Mouse (Mus musculus): ENCODE results near the gene Ofcc1.

The Ofcc1 gene

DNA sequence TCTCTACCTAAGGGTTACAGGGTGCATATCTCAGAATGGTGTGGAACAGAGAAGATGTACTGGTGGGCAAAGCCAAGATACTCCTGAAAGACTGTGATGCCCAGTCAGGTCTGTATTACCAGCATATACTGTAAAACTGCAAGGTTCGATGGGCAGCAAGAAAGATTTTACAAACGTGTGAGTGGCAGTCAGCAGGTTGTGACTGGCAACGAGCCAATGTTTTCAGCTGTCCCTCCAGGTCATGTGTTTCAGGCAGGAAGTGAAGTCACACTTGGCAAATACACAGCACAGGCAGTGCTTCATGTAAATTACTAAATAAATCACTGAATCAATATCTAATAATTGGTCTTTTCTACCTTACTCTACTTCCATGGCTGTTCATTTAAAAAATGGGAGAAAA is at the start of gene Ofcc1:
Gene Ofcc1 (minus strand): TSS at position 163 of the 400 bp plus-strand sequence.
- DNase-seq = no peak

DNA sequence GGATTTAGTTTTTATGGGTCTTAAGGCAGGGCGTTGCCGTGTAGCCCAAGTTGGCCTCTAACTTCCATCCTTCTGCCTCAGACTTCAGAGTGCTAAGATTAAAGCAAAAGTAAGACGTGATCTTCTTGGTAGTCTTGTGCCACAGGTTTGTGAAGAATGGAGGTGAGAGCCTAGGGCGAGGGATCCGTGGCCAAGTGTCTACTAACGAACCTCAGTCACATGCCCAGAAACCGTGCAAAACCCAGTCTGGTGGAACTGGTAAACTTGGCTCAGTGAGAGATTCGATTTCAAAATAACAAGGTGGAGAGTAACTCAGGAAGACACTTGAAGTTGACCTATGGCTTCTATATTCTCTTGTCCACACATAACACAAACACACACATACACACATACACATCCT is 28.9 kb upstream of the Ofcc1 start:
- peak; percentile 58 for DNase-seq

DNA sequence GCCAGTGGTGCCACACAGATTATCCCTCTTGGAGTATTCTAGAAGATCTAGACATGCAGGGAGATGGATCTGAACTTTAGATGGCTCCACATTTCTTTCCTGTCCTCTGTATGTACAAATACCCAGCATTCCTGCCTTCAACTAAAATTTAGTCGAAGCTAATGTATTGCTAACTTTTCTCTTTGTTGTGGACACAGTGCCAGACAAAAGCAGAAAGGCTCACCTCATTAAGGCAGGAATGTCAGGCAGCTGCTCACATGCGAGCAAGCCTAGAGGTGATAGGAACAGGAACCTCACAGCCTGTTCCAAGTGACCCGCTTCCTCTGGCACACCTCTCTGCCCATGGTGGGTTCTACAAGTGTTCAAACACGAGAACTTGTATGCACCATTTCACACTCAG is 26.2 kb upstream of the Ofcc1 start:
- DNase-seq = peak; percentile 19

DNA sequence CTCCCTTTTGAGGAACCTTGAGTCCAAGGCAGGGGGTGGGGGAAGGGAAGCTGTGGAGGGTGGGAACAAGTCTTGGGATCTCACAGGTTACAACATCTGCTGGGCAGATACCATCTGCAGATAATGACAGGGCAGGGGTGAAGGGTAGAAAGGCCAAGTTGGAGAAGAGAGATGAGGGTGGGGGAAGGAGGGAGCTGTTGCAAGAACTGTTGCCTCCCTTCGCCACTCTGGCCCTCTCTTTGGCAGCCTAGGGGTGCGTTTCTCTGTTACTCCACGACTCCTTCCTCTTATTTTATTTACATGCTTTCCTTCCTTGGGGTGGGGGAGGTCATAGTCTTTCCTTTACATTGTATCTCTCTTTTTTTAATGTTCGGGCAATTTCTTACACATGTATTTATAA is 23.7 kb upstream of the Ofcc1 start:
- DNase-seq = peak; percentile 36

DNA sequence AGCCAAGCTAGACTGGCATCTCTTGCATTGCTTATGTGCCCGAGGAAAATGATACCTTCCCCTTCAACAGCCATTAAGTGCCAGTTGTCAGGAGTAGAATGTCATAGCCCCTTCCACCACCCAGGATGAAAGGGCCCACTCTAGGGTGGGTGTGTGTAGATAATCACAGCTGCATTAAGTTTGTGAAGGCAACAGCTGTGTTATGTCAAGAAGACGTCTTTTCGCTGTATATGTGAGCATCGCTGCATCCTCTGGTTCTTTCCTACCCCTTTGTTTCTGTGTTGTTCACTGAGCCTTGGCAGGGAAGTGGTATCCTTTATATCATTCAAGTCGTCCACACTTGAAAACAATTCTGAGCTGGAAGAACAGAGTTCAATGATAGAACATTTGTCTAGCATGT is 15.5 kb upstream of the Ofcc1 start:
- no peak for DNase-seq

DNA sequence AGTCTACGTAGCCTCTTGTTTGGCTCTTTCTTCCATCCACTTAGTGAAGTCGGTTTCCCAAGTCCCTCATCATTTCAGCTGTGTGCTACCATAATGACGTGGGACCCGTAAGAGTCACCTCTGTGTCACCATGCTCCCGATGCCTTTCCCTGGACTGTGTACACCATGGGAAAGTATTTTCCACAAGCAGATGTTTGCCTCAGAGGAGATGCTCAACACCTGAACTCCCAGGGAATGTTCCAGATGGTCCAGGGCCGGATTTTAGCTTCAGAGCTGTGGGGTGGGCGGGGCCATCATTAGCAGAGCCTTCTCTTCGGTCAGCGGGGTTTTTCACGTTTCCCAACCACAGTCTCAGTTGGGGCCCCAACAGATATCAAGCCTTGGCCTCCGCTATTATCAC is 5.5 kb upstream of the Ofcc1 start:
- peak; percentile 53 for DNase-seq

DNA sequence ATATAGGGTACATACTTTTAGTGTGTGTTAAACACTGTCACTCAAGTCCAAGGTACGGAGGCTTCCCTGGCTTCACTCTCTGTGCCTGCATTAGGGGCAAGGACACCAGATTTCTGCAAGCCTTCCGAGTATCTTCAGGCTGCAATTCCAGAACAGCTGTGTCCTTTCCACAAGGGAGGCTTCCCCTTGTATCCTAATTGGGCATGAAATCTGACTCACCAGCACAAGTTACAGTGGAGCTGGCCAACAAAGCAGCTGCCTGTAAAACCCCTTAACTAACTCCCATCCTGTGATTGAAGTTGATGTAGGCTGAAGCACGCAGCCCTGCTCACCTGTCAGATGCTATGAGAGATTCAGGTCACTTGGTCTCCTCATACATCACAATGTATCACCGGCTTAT is 3.6 kb upstream of the Ofcc1 start:
- DNase-seq = peak; percentile 62

DNA sequence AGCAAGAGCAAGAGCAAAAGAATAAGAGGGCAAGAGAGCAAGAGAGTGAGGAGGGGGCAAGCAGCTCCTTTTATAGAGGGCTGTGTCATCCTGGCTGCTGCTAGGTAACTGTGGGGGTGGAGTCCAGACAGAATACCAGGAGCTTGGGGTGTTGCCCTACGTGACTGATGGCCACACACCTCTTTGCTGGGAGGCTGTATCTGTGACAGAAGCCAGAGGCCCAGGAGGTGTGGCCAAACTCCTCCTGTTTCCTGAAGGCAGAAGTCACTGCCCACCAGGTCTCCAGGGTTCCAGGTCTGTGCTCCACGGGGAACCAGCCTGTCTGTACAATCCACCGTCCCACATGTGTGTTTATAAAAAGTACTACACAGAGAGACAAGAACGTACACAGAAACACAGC is 558 bp downstream of the Ofcc1 start:
- DNase-seq = no peak

DNA sequence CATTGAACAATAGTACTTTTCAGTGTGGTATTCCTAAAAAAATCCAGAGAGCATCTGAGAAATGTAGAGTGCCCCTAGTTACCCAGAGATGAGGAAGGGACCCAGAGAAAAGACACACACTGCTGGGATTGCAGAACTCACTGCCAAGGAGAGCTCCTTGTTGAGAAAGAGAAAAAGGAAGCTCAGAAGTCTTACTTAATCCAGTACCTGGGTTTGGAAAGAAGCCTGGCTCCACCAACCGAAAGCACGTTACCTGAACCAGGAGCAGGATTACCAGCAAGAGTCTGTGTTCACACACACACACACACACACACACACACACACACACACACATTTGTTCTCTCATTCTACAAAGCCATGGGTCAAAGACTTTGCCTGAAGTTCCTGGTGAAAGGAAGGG is 14.2 kb downstream of the Ofcc1 start:
- DNase-seq = no peak

DNA sequence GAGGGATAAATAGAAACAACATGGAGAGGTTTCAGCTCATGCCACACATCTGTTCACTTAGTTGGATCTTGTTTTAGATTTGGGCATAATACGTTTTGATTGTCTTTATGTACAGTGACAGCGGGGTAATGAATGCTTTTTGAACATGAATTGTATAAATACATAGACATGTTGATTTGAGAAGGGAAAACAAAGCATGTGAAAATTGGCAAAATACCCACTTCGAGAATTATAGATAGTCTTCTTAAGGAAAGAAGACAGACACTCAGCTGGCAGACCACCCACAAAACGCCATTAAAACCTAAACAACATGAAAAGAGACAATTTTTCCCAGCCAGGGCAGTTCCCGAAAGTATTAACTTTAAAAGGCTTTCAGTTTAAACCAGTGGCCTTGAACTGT is 37.9 kb downstream of the Ofcc1 start:
- DNase-seq = no peak

DNA sequence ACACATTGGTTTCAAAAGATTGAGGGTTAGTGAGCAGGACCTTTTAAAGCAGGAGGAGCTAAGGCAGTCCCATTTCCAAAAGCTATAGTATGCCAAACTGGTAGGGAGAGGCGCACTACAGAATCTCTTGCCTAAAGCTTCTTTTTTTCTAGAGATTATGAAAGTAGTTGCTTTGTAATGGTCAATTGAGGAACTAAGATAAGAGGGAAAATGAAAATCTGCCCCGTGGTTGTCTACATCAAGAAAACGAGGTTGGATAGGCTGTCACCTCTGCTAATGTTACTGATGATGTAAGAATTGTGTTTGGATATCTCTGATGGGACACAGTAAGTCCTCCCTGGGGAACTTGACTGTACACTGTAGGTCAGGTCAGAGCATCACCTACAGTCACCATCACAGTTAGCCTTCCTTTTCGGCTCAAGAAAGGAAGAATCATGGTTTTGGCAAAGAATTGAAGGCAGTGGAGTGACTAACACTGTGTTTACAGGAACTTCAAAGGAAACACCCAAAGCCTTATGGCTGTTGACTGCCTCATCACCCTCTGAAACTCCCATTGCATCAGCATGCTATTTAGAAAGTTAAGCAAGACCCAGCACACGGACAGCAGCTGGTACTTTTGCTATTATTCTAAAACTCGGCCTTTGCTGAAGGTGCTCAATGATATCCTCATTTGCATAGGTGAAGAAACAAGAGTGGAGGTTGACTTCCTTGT is 40.3 kb downstream of the Ofcc1 start:
- DNase-seq = no peak

DNA sequence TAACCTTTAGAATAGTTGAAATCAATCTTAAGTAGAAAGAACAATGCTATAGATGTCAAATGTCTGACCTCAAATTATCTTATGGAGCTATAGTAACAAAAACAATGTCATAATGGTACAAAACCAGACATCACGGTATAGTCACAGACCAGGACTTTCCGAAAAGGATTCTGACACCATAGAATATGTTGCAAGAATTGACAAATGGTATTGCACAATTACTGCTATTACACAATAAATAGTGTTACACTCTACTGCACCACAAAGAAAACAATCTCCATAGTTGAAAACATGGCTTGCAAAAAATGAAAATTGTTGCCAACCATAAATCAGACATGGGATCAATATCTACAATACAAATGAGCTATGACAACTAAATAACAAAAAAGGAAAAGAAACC is 43.5 kb downstream of the Ofcc1 start:
- no peak for DNase-seq

DNA sequence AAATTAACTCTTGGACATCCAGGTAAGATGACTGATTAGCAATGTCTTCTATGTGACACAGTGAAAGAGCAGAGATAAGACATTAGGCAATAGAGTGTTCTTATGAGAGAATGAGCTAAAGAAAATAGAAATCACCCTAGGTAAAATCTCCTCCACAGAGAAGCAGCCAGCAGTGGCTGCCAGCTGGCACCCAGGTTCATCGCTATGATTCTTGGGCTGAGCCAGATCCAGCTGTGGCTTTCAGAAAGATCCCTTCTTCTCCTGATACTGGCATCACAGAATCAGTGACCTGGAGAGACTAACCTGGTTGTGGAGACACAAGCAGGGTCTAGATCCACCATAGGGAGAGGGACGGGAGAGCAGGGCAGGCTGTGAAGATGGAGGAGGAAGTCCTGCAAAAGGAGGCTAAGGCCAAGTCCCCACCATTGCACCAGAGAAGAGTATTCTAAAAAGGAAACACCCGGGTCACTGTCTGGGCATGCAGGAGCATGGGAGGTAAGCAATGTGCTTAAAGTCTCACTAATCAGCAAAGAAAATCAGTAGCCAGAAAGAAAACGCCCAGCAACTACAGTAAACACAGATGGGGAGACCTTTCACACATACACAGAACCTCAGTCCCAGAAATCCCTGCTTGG is 46.0 kb downstream of the Ofcc1 start:
- peak; percentile 79 for DNase-seq

DNA sequence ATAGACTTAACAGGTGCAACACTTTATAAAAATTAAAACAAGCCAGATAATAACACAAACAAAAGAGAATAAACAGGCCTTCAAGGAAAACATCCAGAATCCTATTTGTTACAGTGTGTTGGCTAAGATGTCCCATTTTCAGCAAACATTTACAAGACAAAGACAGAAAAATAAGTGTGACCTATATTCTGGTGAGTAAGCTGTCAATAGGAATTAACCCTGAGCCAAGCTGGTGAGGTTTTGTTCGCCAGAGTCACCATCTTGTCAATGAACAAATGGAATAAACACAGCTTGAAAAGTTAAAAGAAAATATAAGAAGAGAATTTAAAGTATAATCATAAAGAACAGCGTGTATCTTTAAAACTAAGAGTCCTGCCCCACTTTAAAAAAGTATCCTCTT is 68.4 kb downstream of the Ofcc1 start:
- DNase-seq = no peak

DNA sequence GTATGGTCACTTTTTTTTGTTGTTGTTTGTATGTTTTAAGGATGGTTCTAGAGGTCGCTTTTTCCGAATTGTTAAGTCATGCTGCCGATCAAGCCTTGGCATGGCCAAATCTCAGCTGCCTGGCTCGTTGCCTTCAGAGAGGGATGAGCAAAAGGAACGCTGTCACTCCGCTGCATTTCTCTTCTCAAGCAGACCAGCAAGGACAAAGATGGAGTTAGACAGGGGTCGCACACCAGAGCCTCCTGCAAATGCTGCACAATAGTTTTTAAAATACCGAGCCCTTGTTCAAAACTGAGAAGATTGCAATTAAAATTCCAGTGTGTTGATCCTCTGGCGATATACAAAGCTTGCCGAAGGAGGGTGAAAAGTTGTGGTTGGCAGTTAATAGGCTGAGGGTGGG is 70.4 kb downstream of the Ofcc1 start:
- DNase-seq = no peak

DNA sequence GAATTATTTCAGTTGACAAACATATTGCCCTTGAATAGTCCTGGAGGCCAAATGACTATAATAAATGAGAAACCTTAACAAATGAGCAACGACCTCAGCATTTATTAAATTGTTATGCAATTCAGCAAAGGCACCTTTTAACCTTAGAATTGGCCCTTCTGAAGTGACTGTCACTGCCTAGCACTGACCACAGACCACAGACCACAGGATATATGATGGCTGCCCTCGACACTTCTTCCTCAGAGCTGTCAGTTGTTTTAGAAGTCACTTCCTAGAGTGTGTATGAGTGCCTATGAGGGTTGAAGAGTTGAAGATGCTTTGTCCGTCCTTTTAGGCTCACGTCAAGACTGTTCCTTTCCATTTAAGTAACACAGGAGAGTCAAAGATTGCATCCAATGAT is 72.6 kb downstream of the Ofcc1 start:
- DNase-seq = no peak

DNA sequence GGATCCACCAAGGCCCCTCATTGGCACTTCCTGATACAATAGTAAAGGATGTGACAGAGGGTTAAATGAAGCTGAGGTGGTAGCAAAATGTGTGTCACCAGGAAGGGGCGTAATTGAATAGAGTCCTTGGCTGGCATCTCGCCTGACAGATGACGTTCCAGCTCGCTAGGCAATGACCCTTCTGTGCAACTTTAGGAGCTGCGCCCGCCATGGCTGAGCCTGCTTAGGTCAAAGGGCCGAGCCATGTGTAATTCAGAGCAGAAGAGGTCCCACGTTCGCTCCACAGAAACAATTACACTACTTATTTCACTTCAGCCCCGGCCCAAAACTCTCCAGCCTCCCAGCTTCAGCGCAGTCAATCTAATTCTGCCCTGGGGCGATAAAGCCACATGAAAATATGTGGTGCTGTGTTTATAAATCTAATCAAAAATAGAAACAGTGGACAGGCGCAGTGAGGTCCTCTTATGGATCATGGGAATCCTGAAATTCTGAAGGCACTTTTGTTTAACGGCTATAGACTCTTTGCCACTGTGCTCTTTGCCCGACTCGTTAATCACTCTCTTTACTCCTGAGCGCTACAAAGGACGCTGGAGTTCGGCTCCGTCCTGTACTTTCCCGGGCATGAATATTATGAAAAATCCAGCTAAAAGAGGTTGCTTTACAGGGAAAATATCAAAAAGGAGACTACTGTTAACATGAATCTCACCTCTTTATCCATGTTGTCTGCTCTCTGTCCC is 73.8 kb downstream of the Ofcc1 start:
- DNase-seq = no peak

DNA sequence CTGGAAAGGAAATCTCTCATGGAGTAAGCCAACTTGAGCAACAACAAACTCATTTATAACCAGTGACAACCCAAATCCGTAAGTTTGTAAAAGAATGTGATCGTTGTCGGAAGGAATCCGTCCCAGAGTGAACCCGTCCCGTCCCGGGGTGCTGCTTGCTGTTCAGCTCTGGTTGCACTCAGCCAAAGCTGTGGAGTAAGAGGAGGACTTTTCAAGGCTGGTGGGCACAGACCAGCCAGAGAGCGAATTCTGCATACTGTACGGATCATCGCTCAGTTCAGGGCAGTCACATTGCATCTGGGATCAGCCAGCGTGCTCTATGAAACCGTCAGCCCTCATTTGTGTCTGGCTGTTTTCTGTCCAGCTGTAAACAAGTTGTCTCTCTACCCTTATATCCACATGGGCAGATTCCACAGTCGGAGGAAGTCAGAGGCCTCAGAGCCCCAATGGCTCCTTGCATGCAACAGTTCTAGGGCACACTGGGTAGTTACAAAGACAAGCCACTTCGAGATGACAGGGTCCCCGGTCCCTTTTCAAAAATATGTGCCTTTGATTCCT is 75.9 kb downstream of the Ofcc1 start:
- DNase-seq = no peak

DNA sequence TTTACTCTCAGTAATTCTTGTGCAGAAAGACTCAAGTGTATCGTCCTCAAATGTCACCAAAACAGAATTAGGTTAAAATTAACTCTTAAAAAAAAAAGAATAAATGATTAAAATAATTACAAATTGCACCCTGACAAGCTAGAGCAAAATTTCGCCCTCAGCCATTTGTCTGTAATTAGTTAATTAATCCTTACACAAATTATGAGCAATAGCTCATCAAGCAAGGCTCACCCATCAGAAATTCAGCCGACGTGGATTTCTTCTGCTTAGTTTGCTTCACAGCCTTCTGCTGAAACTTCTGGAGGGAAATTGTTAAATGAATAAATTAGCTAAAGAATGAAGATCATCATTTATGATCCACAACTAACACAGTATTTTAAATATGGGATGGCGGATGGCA is 80.6 kb downstream of the Ofcc1 start:
- DNase-seq = no peak

DNA sequence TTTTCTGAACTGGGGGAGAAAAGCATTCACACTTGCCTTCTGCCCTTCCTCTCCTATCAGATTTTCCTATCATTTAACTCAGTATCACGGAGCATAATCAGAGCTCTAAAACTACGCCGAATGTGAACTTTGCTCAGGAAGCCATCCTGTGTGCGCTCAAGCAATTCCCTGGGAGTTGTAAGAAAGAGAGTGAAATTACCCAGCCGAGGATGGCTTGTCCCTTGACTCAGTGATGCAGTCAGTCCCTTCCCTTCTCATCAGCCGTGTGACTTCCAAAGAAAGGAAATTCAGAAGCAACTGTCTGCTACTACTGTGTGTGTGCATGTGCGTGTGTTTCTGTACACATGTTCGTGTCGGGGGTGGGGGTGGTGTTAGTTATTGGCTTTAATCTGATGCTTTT is 93.7 kb downstream of the Ofcc1 start:
- no peak for DNase-seq

DNA sequence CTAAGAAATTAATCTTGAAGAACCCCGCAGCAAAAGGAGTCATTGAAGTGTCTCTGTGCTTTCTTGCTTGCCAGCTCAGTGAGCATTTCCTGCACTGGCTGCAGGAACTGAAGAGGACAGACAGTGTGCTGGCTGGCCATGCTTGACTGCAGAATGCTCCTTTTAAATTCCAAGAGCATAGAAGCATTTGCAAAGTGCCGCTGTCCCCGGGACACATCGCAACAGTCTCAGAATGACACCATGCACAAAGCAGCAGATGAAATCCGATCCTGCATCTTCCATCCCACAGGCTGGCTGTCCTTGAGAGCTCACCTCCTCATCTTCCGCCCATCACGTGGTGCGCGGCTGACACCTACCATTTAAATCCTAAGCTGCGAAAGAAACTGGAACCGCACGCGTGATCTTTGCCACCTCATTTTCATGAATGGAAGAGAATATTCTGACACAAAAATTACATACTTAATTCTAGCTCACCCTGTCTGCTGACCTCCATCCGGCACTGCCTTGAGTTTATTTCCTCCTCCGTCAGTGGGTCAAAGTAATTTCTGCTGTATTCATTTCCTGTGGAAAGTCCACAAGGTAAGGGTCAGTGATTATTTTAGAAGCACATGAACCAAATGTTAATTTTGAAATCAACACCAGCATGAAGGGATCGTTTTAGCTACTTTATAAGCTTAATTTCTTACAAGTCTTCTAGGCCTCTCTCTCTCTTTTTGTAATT is 98.0 kb downstream of the Ofcc1 start:
- no peak for DNase-seq

DNA sequence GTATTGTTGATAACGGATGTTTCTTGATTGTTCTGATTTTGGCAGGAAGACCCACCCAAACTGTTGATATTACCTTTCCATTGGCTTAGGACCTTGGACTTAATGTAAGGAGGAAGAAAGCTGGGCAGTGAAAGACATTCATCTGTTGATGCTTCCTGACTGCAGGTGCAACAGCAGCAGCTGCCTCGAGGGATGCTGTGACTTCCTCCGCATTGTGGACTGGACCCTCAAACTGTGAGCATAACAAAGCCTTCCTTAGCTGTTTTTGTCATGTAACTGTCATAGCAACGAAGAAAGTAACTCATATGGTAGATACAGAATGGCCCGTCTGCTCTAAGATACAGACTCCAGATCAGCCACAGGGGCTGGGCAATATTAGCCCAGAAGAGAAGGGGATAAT is 102.5 kb downstream of the Ofcc1 start:
- DNase-seq = no peak

DNA sequence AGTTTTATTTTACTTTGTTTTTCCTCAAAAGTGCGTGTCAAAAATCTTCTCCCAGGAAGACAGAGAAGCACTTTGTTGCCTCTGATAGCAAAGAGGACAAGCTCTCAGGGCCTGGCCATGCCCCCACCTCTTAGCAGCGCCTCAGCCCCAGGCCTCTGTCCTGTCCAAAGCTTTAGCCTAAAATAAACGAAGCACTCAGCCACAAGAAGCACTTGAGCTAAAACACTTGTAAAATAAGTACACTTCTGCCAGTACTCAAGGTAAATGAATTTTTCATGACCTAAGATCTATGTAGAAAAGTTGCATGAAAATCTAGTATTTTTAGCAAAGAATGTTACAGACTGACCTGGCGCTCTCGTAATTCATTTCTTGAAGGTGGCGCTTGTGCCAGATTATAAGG is 117.4 kb downstream of the Ofcc1 start:
- DNase-seq = no peak
